Mouse (Mus musculus) embryonic facial prominence, embryonic 14.5 days (tissue): Measurements from ENCODE around the gene Ctnnbip1. TPM values are rescaled to one million over a fixed set of nuclear protein-coding genes. Genes with fewer than 3 reads are reported as not detected.

Experiments
- microRNA-seq: library from miRNA; unstranded; fragments of <30 nt; microRNA quantifications from one replicate; pipeline ENCODE4, GENCODE M21; 2016; ENCODE audit warnings: borderline number of aligned reads
- polyA plus RNA-seq: library from polyadenylated mRNA; unstranded; fragments of >200 nt; fragmentation: Nextera tagmentation; extraction: Ambion mirVana; gene quantifications from 2 replicates; pipeline ENCODE4 v1.2.1, GENCODE M21; 2014

The Ctnnbip1 gene
- polyA plus RNA-seq, 1 experiment from 2014 or later, result 68.7 TPM

Small RNA genes within 50 kb of the gene (microRNA-seq; reads per million reads assigned to microRNA genes)
- gene Mir5616, result 1.2 reads per million

Other genes starting within 250 kb of the Ctnnbip1 start
- gene Kif1b, start 210.5 kb upstream of the Ctnnbip1 start, polyA plus RNA-seq, result 59.9 and 67.2 TPM in 2 replicates
- gene Ube4b, start 91.5 kb upstream of the Ctnnbip1 start, polyA plus RNA-seq, result 42.2 and 43.7 TPM in 2 replicates
- gene Rbp7, start 63.3 kb upstream of the Ctnnbip1 start, polyA plus RNA-seq, result 1.2 and 2.5 TPM in 2 replicates
- gene Tmem274, start 40.9 kb upstream of the Ctnnbip1 start, polyA plus RNA-seq, result not detected in 2 replicates
- gene Nmnat1, start 33.0 kb upstream of the Ctnnbip1 start, polyA plus RNA-seq, result 7.2 and 8.9 TPM in 2 replicates
- 45.1 and 48.1 TPM in 2 replicates for gene Lzic, start 33.0 kb upstream of the Ctnnbip1 start, polyA plus RNA-seq
- gene Clstn1, start 68.2 kb downstream of the Ctnnbip1 start, polyA plus RNA-seq, result 51.4 and 52.0 TPM in 2 replicates
- gene Pik3cd, start 184.3 kb downstream of the Ctnnbip1 start, polyA plus RNA-seq, result 6.0 TPM in 2 replicates
- gene Tmem201, start 219.8 kb downstream of the Ctnnbip1 start, polyA plus RNA-seq, result 20.7 and 23.3 TPM in 2 replicates